Comparison of ENCODE assay signal across 17 mouse cellular contexts in the genomic region with DNA sequence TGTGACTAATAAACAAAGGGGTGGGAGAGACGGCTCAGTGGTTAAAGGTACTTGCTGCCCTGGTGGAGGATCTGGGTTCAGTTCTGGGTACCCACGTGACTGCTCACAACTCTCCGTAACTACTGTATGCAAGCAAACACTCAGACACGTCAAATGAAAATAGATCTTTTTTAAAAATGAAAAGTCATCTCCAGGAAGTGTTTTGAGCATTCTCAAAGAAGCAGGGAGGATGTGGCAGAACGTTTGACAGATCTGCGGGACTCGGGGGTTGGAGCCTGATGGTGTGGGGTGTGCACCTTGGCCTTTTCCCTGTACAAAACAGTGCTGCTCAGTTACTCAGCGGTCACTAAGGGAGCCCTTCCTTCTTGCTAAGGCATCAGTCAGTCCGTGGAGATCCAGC.
A peak's percentile ranks its signal among the peaks of the same experiment; 100 is the strongest.
DNase-seq lines count a peak whose midpoint lies in the region; ATAC-seq lines count a peak whose summit lies in the region.
"Had no signal": no experiment of that assay in that cellular context is flagged by ENCODE, and none has a peak within 500 bp of the region (broad histone marks: within the 10 kb centered on the region; RNA-seq: fewer than 3 reads in every experiment).

No protein-coding gene starts in this region.

- no peaks in the 10 kb centered on the region for H3K4me1 ChIP-seq in brown adipose tissue, adult 24 weeks (ENCODE audit: control insufficient read depth, insufficient read depth, insufficient read length, low read length)
- H3K4me1 ChIP-seq: heart, embryonic 12.5 days had no signal

- peak overlapping the region; percentile 44 for H3K27ac ChIP-seq in brown adipose tissue, adult 24 weeks (replicated peaks; ENCODE audit: low read depth, low read length)
- H3K27ac ChIP-seq: kidney, postnatal 0 days; macrophage; neural tube, embryonic 15.5 days had no signal

- peak; percentile 82 for DNase-seq in CD4-positive helper T cell, adult 2 months (ENCODE audit: low read depth, low spot score)
- DNase-seq in thymus, postnatal 0 days (ENCODE audit: low spot score), result peak; percentile 65
- no peak for DNase-seq in left cerebral cortex, postnatal 36 days (ENCODE audit: low spot score in 2 of 2)
- no peak for DNase-seq in lung, postnatal 14 days
- no peak for DNase-seq in testis, postnatal 14 days (ENCODE audit: low spot score)
- no peak for DNase-seq in kidney, adult 9 months
- DNase-seq: adrenal gland, postnatal 14 days; cerebellum, adult 9-11 months; heart, postnatal 36 days; lung, adult 2 months had no signal

- peak; percentile 55; the same call in 1 of the 2 replicates for ATAC-seq in megakaryocyte-erythroid progenitor cell, adult 5-6 weeks (replicated peaks; ENCODE audit: low FRiP score, low TSS enrichment, poor library complexity, severe bottlenecking)
- ATAC-seq: forebrain, embryonic 16.5 days had no signal

- H3K4me3 ChIP-seq in brown adipose tissue, adult 24 weeks (ENCODE audit: insufficient read depth, low read depth, low read length), result no peak overlapping the region
- H3K4me3 ChIP-seq: heart, embryonic 12.5 days; neural tube, embryonic 15.5 days had no signal

- intact Hi-C loops in left cerebral cortex, postnatal 36 days (cut with DNase I), result no loop called here

Comparison
In these comparisons a context has a peak if more than half of its experiments do, and no peak if none do; other contexts are left out.
1. DNase-seq: peak in CD4-positive helper T cell, adult 2 months (single experiment) and thymus, postnatal 0 days (single experiment); none in left cerebral cortex, postnatal 36 days (0 of 2), lung, postnatal 14 days (single experiment), testis, postnatal 14 days (single experiment) and kidney, adult 9 months (single experiment).